Mouse (Mus musculus) urinary bladder, adult 18-20 months (tissue): ENCODE results near the gene Arhgap20.

Experiments used
- DNase-seq, 2 experiments: peaks; one replicate each; pipeline ENCODE4 v3.0.0; 2022; ENCODE audit warnings: low spot score in 2 of 2, mixed read lengths in 2 of 2

The Arhgap20 gene

DNA sequence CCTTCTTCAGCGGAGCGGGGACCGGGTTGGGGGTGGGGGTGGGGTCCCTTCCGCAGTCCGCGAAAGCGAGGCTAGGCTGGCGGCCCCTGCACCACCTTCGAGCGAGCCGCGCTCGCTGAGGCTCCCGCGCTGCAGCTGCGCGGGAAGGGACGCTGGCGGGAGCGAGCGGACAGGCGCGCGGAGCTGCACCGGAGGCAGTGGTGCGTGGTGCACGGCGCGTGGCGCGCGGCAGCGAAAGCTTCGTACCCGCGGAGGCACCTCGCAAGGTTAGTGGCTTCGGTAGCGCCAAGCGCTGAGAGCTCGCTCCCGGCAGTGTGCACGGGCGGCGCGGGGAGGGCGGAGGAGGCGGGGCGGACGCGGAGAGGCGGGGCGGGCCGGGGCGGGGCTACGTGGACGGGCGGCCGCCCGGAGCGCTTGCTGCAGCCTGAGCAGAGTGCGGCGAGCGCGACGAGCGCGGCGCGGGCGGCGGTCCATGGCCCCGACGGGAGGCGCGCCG, at the start of gene Arhgap20:
Arhgap20 (plus strand) TSS at position 417 of the 496 bp plus-strand sequence.
- peak; percentile 62 to 70 for DNase-seq

DNA sequence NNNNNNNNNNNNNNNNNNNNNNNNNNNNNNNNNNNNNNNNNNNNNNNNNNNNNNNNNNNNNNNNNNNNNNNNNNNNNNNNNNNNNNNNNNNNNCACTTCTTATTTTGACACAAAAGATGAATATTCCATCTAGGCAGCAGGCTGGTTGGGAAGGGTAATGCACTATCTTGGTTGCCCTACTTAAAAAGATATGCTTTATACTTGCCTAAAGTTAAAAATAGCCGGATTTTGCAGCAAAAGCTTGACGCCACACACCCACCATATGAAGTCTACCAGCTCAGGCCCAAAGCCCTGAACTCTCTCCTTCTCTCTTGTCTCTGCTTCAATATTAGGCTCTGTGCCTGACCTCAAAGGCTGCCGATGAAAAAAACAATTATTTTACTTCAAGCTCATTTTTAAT, 46.3 kb upstream of the Arhgap20 start:
- DNase-seq = no peak

DNA sequence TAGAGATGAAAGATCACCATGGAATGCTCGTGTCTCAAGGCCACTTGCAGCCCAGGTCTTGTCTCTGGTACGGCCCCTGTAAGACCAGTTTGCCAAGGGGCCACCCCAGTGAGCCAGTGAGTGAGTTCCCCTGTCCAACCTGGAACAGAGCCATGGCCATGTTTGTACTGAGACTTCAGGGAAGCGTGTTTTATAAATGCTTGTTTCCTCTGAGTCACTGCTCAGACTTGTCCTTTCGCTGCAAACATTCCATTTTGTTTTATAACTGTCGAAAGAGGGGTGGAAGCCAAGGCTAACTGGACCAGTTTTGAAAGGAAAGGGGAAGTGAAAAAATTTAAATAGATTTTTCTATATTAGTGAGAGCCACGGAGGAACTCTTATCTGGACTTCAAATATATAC, 37.2 kb upstream of the Arhgap20 start:
- peak; percentile 45 to 78 for DNase-seq

DNA sequence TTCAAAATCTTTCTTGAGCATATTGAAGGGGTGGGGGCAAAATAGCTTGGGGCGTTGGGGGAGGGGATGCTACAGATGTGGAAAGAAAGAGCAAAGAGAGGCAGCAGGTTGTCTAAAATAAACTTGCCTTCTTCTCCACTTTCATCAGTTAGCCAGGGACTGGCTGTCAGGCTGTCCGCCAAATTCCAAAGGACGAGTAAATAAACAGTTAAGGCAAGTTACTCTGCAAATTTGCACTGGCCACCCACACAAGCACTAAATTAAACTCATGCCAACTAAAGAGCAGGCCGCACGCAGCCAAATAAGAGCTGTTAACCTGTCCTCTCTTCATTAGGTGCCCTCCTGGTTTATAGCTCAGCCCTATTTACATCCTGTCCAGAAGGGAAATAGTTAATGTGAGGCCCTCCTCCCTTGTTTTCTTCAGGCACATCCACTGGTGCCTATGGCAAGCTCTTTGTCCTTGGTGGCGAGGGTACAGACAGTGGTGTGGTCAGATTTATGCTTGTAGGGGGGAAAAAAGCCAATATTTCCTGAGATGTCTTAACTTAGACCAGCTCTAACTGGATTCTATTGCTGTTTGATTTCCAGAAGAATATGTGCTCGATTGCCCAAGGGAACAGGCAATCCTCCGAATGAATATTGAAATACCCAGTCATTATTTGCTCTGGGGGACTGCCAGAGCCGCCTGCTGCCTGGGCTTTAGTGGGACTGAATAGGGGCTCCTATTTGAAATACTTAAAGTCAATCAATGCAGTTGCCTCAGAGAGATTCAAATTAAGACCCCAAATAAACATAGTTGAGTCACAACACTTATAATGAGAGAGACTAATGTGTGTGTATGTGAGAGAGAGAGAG, 29.7 kb upstream of the Arhgap20 start:
- DNase-seq = no peak

DNA sequence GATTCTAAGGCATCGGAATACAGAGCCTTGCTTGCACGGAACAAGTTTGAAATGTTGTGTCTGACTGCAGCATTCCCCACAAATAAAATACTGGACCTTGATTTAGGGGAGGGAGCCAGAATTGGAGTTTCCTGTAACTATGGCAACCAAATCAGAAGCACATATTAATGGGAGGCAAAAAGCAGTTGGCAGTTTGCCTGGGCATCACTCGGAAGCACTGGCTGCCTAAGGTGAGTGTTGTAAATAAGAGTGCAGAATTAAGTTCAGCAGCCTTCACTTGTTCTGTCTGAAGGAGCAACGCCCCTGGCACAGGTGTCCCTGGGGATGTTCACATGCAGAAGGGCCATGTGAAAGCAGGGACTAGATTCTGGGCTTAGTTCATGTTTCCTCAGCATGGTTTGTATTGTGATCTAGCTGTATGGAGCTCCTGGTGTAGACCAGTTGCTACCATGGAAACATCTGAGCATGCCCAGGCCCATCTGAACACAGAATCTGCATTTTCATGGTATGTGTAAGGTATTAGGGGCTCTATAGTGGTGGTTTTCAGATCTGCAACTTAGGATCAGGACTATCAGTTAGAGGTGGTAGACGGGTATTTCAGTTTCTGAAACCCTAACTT, 28.3 kb upstream of the Arhgap20 start:
- DNase-seq = no peak

DNA sequence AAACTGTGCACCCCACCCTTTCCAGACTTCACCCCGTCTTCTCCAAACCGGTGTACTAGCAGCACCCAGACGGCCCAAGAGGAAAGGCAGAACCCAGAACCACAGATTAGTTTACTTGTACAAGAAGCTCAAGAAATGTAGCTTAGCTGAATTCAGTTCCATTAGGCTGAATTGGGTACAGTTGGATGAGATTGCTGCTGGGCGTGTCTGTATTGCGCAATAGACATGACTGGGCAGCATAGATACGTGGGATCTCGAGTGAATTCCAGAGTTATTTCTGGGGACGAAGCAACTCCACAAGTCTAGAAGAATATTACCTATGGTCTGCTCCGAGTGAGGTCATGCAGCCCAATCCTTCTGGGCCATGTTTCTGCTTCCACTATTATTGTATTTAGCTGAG, 26.8 kb upstream of the Arhgap20 start:
- DNase-seq = no peak

DNA sequence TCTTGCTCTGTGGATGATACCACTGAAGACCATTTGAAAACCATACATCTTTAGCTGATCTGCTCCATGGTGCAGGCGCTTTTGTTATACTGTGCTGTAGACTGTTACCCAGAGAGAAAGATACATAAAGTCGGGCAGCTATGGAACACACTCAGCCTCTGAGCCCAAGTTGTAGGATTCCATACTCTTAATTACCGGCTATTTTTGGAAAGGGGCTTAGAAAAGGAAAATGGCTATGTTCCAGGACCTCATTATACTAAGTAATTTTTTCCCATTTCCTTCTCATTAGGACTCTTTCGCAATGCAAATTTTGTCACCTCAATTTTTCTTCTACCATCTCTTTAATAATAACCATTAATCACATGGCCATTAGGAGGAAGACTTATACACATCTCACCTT, 25.3 kb upstream of the Arhgap20 start:
- no peak for DNase-seq

DNA sequence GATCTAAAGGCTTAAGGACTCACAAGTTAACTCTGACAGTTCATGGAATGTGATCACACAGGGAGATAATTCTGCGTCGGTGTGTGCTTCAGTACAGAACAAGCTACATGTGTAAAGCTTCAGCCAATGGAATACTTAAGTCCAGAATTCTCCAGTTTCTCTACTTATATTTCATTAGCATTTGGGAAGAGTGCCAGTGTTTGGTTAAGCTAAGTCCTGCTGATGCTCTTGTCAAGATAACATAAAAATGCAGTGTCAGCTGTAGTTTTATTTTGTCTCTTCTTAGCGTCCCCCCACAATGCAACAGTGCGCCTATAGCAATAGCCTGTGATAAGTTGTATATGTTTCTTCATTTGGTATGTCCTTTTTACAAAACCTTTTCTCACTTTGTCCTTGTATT, 15.0 kb upstream of the Arhgap20 start:
- no peak for DNase-seq

DNA sequence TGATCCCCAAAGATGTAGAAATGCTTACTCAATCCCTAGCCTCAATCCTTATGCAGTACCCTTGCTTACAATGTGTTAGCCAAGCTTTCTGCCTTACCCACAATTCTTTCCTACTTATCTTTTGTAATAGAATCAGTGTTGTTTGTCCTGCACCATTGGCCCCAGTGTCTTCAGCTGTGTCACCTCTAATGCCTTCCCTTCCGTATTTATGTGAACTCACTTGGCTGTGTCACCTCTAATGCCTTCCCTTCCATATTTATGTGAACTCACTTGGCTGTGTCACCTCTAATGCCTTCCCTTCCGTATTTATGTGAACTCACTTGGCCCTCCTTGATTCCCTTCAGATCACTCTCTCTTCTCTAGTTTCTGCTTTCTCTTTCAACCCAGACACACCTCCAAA, 4.1 kb upstream of the Arhgap20 start:
- DNase-seq = no peak

DNA sequence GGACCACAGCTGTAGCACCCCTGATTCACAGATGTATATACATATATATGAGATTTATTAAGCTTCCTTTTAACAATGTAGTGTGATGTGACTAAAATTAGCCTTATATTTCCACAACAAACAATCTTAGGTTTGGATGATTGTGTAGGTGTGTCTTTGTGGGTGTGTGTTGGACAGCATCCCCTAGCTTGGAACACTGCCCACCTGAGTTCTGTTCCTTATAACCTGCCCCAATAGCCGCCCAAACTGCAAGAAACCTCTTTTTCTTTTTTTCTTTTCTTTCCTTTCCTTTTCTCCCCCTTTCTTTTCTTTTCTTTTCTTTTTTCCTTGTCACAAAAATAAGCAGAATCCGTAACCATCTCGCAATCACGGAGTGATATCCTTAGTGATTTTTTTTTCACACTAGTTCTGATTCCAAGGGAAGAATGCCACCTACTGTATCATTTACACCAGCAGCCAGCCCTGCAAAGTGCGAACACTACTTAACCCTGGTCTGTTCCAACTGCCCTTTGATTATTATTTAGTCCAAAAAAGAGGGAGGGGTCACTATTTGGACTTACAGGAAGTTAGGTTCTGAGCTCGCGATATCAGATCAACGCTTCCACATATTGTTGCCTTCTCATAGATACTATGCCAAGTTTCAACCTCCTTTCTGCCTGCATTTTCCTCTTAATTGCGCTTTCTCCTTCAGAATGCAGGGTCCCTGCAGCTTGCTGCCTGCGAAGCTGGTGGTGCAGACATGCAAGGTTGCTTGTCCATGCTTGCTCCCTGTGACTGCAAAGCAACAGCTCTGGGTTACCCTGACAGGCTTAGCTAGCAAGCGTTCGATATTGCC, 879 bp upstream of the Arhgap20 start:
- DNase-seq = peak in 1 of 2 experiments; percentile 16

DNA sequence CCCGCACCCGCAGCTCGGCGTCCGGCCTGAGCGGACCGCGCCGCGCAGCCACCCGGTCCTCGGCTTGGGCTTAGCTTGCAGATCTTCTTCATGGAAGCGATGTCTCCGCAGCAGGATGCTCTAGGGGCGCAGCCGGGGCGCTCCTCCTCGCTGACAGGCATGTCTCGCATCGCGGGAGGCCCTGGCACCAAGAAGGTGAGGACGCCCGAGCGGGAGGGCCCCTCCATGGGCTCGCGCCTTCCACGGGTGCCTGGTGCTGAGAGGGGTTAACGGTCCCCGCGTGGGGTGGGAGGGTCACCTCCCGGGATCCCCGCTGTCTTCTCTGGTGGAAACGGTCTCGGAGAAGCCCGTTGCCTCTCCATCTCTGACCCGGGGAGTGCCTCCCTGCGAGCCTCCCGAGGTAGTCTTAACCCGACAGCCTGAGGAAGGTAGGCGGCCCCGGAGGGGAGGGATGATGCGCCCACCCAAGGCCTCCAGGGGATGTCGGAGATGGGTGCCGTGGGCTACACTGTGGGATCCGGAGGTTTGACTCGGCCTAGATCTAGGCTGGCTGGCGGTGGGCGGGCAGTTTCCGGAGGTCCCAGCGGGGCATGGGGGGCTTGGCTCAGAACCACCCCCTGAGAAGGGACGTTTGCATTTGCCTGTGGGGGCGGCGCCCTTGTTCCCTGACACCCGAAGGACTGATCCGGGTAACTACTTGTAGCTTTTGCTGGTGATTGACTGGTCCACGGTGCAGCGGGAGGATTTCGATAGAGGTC, 459 bp downstream of the Arhgap20 start:
- peak; percentile 6 to 46 for DNase-seq

DNA sequence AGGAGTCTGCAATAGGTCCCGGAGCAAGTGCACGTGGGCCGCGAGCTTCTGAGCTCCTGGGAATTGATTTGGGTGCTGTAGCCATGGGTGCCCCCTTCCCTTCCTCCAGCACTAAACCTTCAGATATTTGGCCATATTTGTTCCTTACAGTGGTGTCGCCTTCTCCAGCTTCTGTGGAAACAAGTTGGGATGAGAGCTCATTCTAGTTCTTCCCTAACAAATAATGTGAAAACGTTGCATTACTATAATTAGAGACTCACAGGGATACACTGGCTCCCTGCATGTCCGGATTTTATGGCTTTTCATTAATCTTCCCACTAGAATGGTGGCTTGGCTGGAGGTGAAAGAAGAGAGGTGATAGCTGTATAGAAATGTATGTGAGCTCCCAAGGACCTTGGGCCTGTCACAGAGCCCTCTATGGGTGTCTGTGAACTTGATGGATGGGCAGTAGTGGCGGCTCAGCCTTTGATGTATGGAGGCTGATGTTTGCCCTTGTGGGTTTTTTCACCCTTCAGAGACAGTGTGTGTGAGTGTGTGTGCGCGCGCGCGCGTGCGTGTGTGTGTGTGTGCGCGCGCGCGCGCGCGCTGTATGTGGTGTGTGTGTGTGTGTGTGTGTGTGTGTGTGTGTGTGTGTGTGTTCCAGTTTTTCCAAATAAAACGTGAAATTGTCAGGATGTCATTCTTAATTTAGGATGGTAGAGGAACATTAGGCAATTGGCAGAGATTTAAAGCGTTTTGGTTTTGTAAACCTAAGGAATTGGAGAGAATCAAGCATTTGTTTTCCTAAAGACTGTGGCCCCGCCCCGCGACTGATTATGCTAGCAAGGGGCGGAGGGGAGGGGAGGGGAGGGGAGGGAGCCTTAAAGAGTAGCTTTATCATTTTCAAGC, 1.3 kb downstream of the Arhgap20 start:
- DNase-seq = no peak

DNA sequence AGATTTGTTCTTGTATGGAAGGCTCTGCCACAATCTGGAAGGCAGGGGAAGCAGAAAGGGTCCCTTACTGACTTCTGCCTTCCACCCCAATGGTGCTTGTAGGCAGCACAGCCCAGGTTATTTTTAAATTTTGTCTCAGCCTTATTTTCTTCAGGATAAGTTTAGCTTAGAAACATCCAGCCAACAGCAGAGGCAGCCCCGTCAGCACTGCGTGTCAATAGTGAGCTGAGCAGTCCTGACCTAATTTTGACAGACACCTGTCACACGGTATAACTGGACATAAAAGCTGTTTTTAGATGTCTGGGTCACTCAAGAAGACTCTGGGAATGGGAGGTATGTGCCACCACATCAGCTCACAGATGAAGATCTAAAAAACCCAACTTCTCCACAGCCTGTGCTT, 9.1 kb downstream of the Arhgap20 start:
- no peak for DNase-seq

DNA sequence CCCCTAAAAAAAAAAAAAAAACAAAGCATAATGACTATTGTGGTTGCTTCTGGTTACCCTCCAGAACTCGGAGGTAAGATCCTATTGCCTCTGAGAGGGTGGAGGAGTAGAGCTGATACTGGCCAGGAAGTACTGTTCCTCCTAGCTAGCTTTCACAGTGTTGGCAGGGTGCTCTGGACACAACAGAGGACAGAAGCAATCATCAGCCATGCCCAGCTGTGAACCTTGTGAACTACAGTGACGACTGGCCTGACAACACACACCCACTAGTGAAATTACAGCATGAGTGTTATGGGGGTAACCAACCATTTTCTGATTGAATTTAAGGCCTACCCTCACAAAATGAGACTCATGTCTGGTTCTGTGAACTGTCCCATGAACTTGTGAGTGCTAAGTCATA, 11.3 kb downstream of the Arhgap20 start:
- no peak for DNase-seq

DNA sequence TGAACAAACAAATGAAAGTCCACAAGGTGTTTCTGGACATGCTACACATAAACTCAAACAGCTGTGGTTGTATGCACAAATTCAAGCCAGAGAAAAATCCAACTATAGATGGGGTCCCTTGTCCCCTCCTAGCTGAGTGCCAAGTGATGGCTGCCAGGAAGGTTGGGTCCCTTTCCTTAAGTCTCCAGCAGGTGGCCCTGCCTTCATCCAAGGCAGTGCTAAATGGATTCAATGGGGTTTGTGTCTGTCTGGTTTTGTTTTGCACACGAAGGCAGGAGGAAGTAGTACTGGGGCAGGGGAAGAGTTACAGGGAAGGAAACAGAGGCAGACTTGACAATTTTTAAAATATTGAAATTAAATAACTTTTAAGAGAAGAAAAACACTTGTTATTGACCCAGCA, 12.0 kb downstream of the Arhgap20 start:
- no peak for DNase-seq

DNA sequence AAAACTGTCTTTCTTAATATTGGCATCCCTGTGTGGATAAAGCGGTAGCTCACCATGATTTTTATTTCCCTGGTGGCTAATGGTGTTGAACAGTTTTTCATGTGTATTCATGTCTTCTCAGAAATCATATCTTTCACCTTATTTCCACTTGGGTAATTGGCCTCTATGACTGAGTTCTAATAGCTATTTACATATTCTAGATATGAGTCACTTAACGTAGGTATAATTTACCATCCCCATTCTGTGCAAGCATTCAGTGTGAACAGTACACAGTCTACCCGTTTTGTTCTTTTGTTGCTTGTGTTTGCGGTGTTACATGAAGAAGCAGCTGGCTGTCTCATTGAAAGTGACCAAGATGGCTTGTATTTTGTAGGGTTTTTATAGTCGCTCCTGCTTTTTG, 14.1 kb downstream of the Arhgap20 start:
- no peak for DNase-seq

DNA sequence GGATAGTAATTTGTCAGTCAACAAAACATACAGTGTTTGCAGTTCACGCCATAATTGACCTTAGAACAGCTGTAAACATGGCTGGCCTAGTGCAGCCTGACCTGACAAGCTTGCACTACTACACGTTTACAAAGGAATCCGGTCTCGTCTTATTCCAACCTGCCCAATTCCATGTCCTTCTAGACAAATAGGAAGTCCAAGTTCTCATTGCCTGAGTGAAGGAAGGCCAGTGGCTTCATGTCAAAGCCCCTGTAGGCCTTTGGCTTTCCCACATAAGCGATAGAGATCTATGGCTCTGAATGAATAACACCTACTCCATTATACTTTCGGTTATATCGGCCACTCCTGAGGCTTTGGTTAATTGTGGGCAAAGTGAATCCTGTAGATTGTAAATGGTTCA, 16.0 kb downstream of the Arhgap20 start:
- DNase-seq = no peak

DNA sequence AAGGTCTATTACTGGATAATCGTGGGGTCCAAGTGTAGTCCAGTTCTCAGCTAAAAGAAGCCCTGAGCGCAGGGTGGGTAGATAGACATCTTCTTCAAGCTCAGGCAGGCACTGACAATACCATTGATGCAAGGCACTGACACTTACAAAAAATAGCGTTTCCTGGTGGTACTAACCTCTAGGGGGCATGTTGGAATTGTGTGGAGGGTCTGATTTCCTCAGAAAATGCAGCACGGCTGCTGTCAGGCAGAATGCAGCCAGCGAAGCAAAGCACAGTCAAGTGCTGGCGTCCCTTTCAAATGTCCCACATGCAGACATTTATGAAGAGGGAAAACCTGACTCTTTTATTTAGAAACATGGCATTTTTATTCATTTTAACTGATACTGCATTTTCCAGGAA, 22.2 kb downstream of the Arhgap20 start:
- DNase-seq = no peak

DNA sequence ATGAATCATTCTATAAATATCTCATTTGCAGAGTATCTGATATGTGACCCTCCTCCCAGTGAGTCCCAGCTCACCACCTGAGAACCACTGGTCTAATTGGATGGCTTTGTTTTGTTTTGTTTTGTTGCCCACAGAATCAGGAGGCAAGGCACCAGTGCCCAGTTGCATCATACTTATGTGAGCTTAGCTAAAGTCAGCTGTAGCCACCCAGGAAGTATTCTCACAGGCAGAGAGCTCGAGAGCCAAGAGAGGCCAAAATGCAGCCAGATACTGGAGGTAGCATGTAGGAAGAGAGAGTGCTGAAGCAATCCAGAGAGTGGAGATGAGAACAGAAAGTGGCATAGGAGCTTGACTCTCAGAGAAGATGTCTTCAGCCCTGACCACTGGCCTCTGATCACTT, 23.3 kb downstream of the Arhgap20 start:
- no peak for DNase-seq

DNA sequence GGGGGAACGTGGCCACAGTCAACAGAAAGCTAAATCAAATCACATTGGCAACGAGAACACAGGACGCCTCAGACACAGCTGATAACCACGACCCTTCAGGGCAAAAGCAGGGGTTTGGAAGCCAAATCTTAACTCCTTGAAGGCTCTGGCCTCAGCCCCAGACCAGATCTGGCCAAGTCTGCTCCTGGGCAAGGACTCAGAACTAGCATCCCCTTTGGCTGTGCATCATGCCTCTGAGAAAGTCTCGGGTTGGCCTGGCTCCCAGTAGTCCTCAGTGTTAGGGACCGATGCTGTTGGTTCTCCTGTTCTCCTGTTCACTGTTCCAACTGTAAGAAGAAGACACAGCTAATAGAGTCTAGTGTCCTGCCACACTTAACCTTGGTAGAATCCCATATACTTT, 30.1 kb downstream of the Arhgap20 start:
- peak in 1 of 2 experiments; percentile 9 for DNase-seq

DNA sequence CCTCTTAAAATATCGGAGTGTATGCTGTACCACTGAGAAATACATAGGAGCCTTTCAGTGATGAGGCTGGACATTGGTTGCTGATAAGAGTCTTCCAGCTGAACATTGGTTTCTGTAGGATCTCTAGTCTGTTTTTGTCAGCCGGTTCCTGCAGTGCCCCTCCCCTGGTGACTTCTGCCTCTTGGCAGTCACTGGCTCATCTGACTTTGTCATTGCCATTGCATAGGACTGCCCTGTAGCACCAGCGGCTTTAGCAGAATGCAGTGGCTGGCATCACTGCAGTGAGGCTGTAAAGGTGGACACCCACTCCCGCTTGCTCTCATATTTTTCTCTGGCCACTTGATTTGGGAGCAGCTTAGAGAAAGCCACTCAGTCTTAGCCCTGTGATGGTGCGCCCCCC, 33.1 kb downstream of the Arhgap20 start:
- no peak for DNase-seq
